Mouse (Mus musculus): ENCODE measurements around the gene Sergef.
A peak's percentile ranks its signal among the peaks of the same experiment; 100 is the strongest.

Sergef gene

GRCm38 (mm10) chr7:46575897-46576296 lies 63.7 kb downstream of the Sergef start:
- DNase-seq (ENCODE audit: low read depth, low spot score), result no peak

GRCm38 (mm10) chr7:46572803-46573594 lies 66.6 kb downstream of the Sergef start:
- DNase-seq (ENCODE audit: low read depth, low spot score), result no peak

GRCm38 (mm10) chr7:46569509-46569908 lies 70.1 kb downstream of the Sergef start:
- DNase-seq (ENCODE audit: low read depth, low spot score), result peak; percentile 12

GRCm38 (mm10) chr7:46566318-46567007 lies 73.1 kb downstream of the Sergef start:
- no peak for DNase-seq (ENCODE audit: low read depth, low spot score)

GRCm38 (mm10) chr7:46565374-46565773 lies 74.2 kb downstream of the Sergef start:
- no peak for DNase-seq (ENCODE audit: low read depth, low spot score)

GRCm38 (mm10) chr7:46563801-46564200 lies 75.8 kb downstream of the Sergef start:
- DNase-seq (ENCODE audit: low read depth, low spot score), result no peak

- no peak for DNase-seq (ENCODE audit: low read depth, low spot score)
Measured at GRCm38 (mm10) chr7:46560061-46560460, 79.5 kb downstream of the Sergef start.

- no peak for DNase-seq (ENCODE audit: low read depth, low spot score)
Measured at GRCm38 (mm10) chr7:46559643-46560042, 80.0 kb downstream of the Sergef start.

- no peak for DNase-seq (ENCODE audit: low read depth, low spot score)
Measured at GRCm38 (mm10) chr7:46559006-46559405, 80.6 kb downstream of the Sergef start.

GRCm38 (mm10) chr7:46557996-46558395 lies 81.6 kb downstream of the Sergef start:
- no peak for DNase-seq (ENCODE audit: low read depth, low spot score)

- no peak for DNase-seq (ENCODE audit: low read depth, low spot score)
Measured at GRCm38 (mm10) chr7:46557387-46557786, 82.2 kb downstream of the Sergef start.

GRCm38 (mm10) chr7:46556358-46557118 lies 83.1 kb downstream of the Sergef start:
- no peak for DNase-seq (ENCODE audit: low read depth, low spot score)

- DNase-seq (ENCODE audit: low read depth, low spot score), result no peak
Measured at GRCm38 (mm10) chr7:46555731-46556130, 83.9 kb downstream of the Sergef start.

GRCm38 (mm10) chr7:46554855-46555254 lies 84.8 kb downstream of the Sergef start:
- no peak for DNase-seq (ENCODE audit: low read depth, low spot score)

GRCm38 (mm10) chr7:46554003-46554402 lies 85.6 kb downstream of the Sergef start:
- no peak for DNase-seq (ENCODE audit: low read depth, low spot score)

- DNase-seq (ENCODE audit: low read depth, low spot score), result no peak
Measured at GRCm38 (mm10) chr7:46551935-46552752, 87.5 kb downstream of the Sergef start.

- DNase-seq (ENCODE audit: low read depth, low spot score), result no peak
Measured at GRCm38 (mm10) chr7:46551173-46551572, 88.4 kb downstream of the Sergef start.

GRCm38 (mm10) chr7:46548124-46548523 lies 91.5 kb downstream of the Sergef start:
- no peak for DNase-seq (ENCODE audit: low read depth, low spot score)

GRCm38 (mm10) chr7:46547642-46548041 lies 92.0 kb downstream of the Sergef start:
- no peak for DNase-seq (ENCODE audit: low read depth, low spot score)

GRCm38 (mm10) chr7:46546539-46546938 lies 93.1 kb downstream of the Sergef start:
- DNase-seq (ENCODE audit: low read depth, low spot score), result no peak

- DNase-seq (ENCODE audit: low read depth, low spot score), result no peak
Measured at GRCm38 (mm10) chr7:46544195-46544641, 95.4 kb downstream of the Sergef start.

Data from forelimb bud, embryonic 11.5 days (tissue).